In the genomic region with DNA sequence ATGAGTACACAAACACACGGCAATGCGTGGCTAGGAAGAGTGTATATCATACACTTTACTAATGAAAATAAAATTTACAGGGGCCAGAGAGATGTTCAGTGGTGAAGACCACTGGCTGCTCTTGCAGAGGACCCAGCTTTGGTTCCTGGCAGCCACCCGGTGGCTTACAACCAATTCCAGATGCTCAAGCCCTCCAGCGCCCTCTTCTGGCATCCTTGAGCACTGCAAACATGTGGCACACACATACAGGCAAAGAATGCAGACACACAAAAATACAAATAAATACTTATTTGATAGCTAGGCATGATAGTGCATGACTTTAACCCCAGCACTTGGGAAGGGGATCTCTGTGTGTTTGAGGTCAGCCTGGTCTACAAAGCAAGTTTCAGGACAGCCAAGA, we compare ENCODE assay signal across 8 mouse cellular contexts. TPM values are rescaled to one million over a fixed set of nuclear protein-coding genes. Genes with fewer than 3 reads are reported as not detected.
DNase-seq lines count a peak whose midpoint lies in the region; ATAC-seq lines count a peak whose summit lies in the region.

No protein-coding gene starts in this region.

- 82% methylated on average over 4 of the region's 4 CpGs for WGBS in kidney, embryonic 16.5 days
- 75% methylated on average over 4 of the region's 4 CpGs for WGBS in intestine, embryonic 15.5 days

- peak overlapping the region; percentile 89 for H3K27ac ChIP-seq in kidney, embryonic 16.5 days (ENCODE audit: low read length)
- H3K27ac ChIP-seq in intestine, embryonic 15.5 days: peak overlapping the region; percentile 90

- no peak overlapping the region for H3K4me2 ChIP-seq in kidney, embryonic 16.5 days (replicated peaks; ENCODE audit: low read depth, low read length)
- peak overlapping the region; percentile 27 for H3K4me2 ChIP-seq in intestine, embryonic 15.5 days (replicated peaks)

- H3K4me3 ChIP-seq in kidney, embryonic 16.5 days (ENCODE audit: low read length): no peak overlapping the region
- no peak overlapping the region for H3K4me3 ChIP-seq in intestine, embryonic 15.5 days (replicated peaks)

- no peaks in the 10 kb centered on the region for H3K9me3 ChIP-seq in kidney, embryonic 16.5 days (ENCODE audit: low read length)
- H3K9me3 ChIP-seq in intestine, embryonic 15.5 days: no peaks in the 10 kb centered on the region

- H3K4me1 ChIP-seq in kidney, embryonic 16.5 days (ENCODE audit: insufficient read depth, low read length): peaks cover 41% of the 10 kb centered on the region
- peaks cover 49% of the 10 kb centered on the region for H3K4me1 ChIP-seq in intestine, embryonic 15.5 days (replicated peaks)

- H3K27me3 ChIP-seq in kidney, embryonic 16.5 days (ENCODE audit: insufficient read depth, low read length): peaks cover 10% of the 10 kb centered on the region; the same call in 1 of the 2 replicates
- H3K27me3 ChIP-seq in intestine, embryonic 15.5 days (replicated peaks): no peaks in the 10 kb centered on the region

- ATAC-seq in CD4-positive, CD25-positive, alpha-beta regulatory T cell, adult 4 months: no peak
- no peak for ATAC-seq in kidney, embryonic 16.5 days (ENCODE audit: low FRiP score, low TSS enrichment)
- ATAC-seq in intestine, embryonic 15.5 days: no peak

- H3K36me3 ChIP-seq in kidney, embryonic 16.5 days (ENCODE audit: insufficient read depth, low read length): no peaks in the 10 kb centered on the region
- no peaks in the 10 kb centered on the region for H3K36me3 ChIP-seq in intestine, embryonic 15.5 days

- no peak overlapping the region for H3K9ac ChIP-seq in kidney, embryonic 16.5 days (replicated peaks; ENCODE audit: low read length)
- H3K9ac ChIP-seq in intestine, embryonic 15.5 days: no peak overlapping the region

- DNase-seq in CD4-positive, CD25-positive, alpha-beta regulatory T cell, adult 2 months (ENCODE audit: low read depth, low spot score): peak; percentile 19
- DNase-seq in kidney, adult 11 months: no peak
- DNase-seq in A20 (ENCODE audit: low read depth, low spot score): peak; percentile 29
- DNase-seq in retina, postnatal 1 day: no peak
- DNase-seq in frontal cortex, postnatal 10 days (ENCODE audit: low spot score in 2 of 2): no peak

RNA-seq across cellular contexts. Expression of a gene that starts 34.3 kb away (rescaled TPM):
- 1 to 10 TPM in 1 of 2 experiments, under 1 TPM in 1; 0.23 to 1.2 TPM for polyA plus RNA-seq in CD4-positive, CD25-positive, alpha-beta regulatory T cell, adult 4 months (2017; shearing (Covaris generic))
- polyA plus RNA-seq in kidney, embryonic 16.5 days (2015; fragmentation: Nextera tagmentation; extraction: Ambion mirVana): 20.0 and 23.9 TPM in 2 replicates
- 16.9 and 17.4 TPM in 2 replicates for polyA plus RNA-seq in intestine, embryonic 15.5 days (2015; fragmentation: Nextera tagmentation; extraction: Ambion mirVana)

RNA-seq across cellular contexts. Expression of a gene that starts 36.0 kb away (rescaled TPM):
- under 1 TPM; 0.17 to 0.63 TPM for polyA plus RNA-seq in CD4-positive, CD25-positive, alpha-beta regulatory T cell, adult 4 months (2017; shearing (Covaris generic))
- polyA plus RNA-seq in kidney, embryonic 16.5 days (2015; fragmentation: Nextera tagmentation; extraction: Ambion mirVana): 1.9 and 2.6 TPM in 2 replicates
- polyA plus RNA-seq in intestine, embryonic 15.5 days (2015; fragmentation: Nextera tagmentation; extraction: Ambion mirVana): 3.7 and 4.2 TPM in 2 replicates

Comparison
In these comparisons a context has a peak if more than half of its experiments do, and no peak if none do; other contexts are left out.
1. DNase-seq: peak in CD4-positive, CD25-positive, alpha-beta regulatory T cell, adult 2 months (single experiment) and A20 (single experiment); none in kidney, adult 11 months (single experiment), retina, postnatal 1 day (single experiment) and frontal cortex, postnatal 10 days (0 of 2).